Mouse (Mus musculus) ES-Bruce4 (cell line): ENCODE measurements around the gene Vwa7.

ENCODE experiments used
- CTCF ChIP-seq: IDR thresholded peaks from one replicate; pipeline ENCODE4 v1.8.1; 2011; ENCODE audit warnings: low read depth, low read length
- EP300 ChIP-seq: IDR thresholded peaks from 2 replicates; pipeline ENCODE4 v1.6.1; 2011; ENCODE audit warnings: low read depth, low read length; ENCODE audit not compliant: insufficient read depth
- POLR2A ChIP-seq: IDR thresholded peaks from one replicate; pipeline ENCODE4 v1.8.1; 2011; ENCODE audit warnings: low read length; ENCODE audit not compliant: insufficient read depth

DNA sequence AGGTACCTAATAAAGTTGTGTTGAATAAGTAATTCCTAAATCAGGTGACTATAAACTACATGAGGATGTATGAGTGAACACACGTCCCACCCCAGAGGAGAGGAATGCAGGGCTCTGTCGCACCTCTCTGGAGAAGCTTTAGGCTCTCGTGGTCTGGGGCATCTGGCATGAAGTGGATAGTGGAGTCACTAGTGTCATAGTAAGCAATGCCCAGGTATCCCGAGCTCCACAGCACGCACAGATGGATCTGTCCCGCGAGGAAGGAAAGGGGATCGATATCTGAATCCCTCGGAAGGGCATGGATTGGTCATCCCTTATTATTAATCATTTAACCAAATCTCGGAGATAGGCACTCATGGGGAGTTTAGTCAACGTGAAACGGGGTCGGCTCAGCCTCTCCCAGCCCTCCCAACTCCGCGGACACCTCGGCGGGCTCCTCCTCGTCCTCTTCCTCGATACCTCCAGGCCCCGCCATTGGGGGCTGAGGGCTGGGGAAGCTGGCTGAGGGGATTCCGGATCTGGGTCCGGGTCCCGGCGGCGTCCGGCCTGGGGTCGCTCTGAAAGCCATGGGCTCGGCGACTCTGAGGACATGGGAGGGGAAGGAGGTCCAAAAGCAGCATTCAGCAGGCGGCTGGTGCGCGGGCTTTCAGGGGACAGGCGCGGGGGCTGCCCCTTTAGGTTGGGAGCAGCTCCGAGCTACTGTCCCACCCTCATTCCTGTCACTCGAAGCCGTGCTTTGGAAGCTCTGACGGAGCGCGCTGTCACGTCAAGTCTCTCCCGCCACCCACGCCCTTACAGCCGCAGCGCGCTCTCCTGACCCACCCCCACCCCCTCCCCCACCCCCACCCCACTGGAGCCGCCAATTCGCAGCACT lies 29.7 kb downstream of the Vwa7 start:
- no peak for TF ChIP-seq CTCF
- TF ChIP-seq POLR2A: no peak
- no peak for TF ChIP-seq EP300
